Mouse (Mus musculus) lung, postnatal 14 days (tissue): ENCODE measurements around the gene 4930572O03Rik.
"Not testable (repeated sequence)": the region's sequence is repeated elsewhere in the genome, so short reads cannot be mapped to it uniquely, and the experiment has no call there.

Experiments used
- DNase-seq: peaks from one replicate; pipeline ENCODE4 v3.0.0; 2021

The 4930572O03Rik gene

GRCm38 (mm10) chr5:15656959-15657358 is at the start of gene 4930572O03Rik:
4930572O03Rik (minus strand) TSS chr5:15657059.
- DNase-seq, result not testable (repeated sequence)

DNA sequence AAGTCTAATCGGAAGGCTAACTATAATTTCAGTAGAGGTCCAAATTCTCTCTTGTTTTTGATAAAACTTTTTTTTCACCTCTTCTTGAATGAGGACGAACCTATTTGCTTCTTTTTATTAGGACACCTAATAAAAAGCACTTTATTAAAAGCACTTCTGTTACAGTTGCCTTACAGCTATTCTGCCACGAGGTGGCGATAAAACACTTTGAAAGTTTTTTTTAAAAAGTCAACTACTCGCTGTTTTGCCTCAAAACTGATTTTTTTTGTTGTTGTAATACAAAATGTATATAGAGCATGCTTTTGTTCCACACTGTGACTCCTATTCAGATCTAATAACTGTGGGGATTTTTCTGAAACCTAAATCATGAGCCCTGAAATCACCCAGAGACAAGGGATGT is 46.0 kb upstream of the 4930572O03Rik start:
- not testable (repeated sequence) for DNase-seq

- DNase-seq, result not testable (repeated sequence)
These were observed 40.9 kb upstream of the 4930572O03Rik start for GRCm38 (mm10) chr5:15697719-15698118.

- not testable (repeated sequence) for DNase-seq
These were observed 35.0 kb upstream of the 4930572O03Rik start for GRCm38 (mm10) chr5:15691849-15692248.

- DNase-seq, result not testable (repeated sequence)
These were observed 34.0 kb upstream of the 4930572O03Rik start for GRCm38 (mm10) chr5:15690822-15691221.

GRCm38 (mm10) chr5:15689659-15690213 is 32.9 kb upstream of the 4930572O03Rik start:
- not testable (repeated sequence) for DNase-seq

DNA sequence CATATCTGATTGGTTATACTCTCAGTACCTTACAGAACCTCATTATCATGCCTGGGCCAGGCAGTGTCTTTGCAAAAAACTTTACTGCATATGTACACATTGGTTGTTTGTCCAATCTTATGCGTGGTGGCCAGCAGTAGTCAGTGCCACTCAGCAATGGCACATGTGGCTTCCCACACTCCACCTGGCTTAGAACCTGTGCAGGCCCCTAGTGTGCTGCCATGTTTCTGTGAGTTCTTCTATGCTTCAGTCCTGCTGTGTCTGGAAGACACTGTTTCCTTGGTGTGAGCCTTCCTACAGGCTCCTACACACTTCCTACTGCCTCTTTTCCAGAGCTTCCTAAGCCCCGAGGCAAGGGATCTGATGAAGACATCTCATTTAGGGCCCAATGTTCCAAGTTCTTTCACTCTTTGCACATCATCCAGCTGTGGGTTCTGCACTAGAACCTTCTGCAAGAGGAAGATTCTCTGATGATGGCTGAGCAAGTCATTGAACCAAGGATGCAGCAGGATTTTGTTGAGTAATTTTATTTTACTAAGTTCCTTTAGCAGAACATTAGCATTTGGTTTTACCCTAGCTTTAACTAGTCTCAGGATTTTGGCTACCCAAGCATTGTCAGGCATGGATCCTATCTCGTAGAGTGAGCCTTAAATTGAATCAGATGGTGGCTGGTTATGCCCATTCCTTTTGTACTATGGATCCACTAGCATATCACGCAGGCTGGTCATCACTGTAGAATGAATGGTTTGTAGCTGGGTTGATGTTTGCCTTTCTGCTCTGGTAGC is 32.2 kb upstream of the 4930572O03Rik start:
- DNase-seq, result not testable (repeated sequence)

DNA sequence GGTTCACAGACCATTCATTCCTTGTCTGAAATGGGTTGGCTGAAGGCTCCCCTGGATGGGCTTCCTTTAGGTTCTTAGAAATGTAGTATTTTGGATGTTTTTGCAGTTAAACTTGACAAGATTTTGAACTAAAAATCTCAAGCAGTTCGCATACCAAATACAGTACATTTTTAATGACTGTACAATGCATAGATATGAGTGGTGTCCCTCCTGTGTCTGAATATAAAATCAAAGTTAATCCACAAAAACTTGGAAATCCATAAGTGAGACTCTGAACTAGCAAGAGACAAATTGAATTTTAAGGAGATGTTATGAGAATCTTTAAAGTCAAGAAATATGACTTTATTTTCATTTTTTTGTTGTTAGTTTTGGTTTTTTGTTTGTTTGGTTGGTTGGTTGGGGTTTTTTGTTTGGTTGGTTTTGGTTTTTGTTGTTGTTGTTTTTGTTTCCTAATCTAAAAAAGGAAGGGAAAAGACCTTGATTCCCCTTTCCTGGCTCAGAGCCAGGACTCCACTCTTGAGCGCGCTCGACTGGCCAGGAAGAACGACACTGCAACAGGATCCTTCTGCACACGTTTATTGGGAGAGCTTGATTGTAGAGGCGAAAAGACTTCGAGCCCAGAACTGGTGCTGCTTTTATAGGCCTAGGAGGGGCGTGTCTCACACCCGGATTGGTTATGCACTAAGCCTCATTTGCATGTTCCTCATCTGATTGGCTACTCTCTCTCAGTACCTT is 24.6 kb upstream of the 4930572O03Rik start:
- DNase-seq, result not testable (repeated sequence)

GRCm38 (mm10) chr5:15679980-15680949 is 23.4 kb upstream of the 4930572O03Rik start:
- not testable (repeated sequence) for DNase-seq

DNA sequence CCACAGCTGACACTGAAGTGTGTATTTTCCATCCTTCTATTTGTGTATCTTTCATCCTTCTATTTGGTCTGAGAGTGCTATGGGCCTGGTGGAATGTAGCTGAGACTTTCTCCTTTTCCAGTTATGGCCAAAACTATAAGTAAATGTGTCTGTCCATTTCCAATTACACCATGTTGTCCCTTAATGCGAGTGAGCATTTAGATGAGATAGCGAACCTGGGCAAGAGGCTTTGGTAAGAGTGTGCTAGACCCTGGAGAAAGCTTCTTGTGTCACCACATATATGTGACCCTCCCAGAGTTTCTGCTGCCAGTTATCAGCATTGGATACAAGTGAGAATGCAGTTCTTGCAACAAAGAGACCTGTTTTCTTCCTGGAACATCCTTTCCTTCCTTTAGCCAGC is 22.0 kb upstream of the 4930572O03Rik start:
- DNase-seq, result not testable (repeated sequence)

- not testable (repeated sequence) for DNase-seq
These were observed 20.9 kb upstream of the 4930572O03Rik start for GRCm38 (mm10) chr5:15677750-15678149.

DNA sequence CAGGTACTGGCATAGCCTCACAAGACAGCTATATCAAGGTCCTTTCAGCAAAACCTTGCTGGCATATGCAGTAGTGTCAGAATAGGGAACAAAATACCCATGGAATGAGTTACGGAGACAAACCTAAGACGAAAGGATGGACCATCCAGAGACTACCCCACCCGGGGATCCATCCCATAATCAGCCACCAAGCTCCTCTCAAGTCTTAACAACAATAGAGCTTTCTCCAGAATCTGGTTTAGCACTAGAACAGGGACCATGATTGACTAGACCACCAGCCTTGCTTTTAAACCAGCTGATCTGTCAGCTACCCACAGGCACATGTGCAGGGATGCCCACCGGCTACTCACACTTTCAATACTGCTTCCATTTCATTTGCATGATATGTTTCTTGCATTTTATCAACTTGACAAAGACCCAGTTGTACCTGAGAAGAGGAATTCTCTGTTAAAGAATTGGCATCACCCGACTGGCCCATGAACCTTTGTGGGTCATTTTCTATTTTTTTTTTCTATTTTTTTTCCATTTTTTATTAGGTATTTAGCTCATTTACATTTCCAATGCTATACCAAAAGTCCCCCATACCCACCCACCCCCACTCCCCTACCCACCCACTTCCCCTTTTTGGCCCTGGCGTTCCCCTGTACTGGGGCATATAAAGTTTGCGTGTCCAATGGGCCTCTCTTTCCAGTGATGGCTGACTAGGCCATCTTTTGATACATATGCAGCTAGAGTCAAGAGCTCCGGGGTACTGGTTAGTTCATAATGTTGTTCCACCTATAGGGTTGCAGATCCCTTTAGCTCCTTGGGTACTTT is 17.8 kb upstream of the 4930572O03Rik start:
- not testable (repeated sequence) for DNase-seq

- not testable (repeated sequence) for DNase-seq
These were observed 17.1 kb upstream of the 4930572O03Rik start for GRCm38 (mm10) chr5:15673989-15674388.

GRCm38 (mm10) chr5:15670789-15671188 is 13.9 kb upstream of the 4930572O03Rik start:
- not testable (repeated sequence) for DNase-seq

DNA sequence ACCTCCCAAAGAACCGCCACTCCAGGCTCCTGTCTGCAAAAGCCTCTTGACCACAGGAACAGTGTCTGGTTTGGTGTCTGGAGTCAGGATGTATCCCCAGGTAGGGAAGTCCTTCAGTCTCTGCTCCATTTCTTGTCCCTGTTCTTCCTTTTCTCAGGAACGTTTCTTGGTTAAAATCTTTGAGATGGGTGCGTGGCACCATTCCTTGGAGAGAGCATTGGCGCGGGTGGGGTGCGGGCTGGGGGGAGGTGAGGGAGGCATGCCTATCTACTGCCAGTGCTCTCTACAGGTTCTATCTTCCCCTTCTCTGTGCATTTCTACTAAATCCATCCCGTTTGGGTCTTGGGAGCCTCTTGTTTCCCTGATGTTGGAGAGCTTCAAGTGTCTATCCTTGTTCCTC is 7.0 kb upstream of the 4930572O03Rik start:
- DNase-seq, result not testable (repeated sequence)

DNA sequence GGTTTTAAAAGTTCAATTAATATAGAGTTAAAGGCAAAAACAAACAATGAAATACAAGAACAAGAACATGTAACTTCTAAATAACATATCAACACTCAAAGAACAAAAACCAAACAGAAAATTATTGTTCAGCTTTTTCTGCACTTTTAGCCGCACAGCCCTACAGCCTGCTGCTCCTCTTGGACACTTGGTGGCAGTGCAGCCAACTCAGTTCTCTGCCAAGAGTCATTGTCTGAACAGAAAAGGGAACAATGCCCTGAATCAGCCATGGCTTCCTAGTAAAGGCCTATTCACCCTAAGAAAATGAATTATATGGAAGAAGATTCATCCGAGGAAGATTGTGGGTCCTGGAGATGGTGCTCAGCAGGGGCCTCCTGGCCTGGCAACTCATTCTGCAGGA is 4.5 kb downstream of the 4930572O03Rik start:
- DNase-seq, result not testable (repeated sequence)

DNA sequence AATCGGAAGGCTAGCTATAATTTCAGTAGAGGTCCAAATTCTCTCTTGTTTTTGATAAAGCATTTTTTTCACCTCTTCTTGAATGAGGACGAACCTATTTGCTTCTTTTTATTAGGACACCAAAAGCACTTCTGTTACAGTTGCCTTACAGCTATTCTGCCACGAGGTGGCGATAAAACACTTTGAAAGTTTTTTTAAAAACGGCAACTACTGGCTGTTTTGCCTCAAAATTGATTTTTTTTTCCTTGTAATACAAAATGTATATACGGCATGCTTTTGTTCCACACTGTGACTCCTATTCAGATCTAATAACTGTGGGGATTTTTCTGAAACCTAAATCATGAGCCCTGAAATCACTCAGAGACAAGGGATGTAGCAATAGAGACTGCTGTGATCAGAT is 11.2 kb downstream of the 4930572O03Rik start:
- not testable (repeated sequence) for DNase-seq

DNA sequence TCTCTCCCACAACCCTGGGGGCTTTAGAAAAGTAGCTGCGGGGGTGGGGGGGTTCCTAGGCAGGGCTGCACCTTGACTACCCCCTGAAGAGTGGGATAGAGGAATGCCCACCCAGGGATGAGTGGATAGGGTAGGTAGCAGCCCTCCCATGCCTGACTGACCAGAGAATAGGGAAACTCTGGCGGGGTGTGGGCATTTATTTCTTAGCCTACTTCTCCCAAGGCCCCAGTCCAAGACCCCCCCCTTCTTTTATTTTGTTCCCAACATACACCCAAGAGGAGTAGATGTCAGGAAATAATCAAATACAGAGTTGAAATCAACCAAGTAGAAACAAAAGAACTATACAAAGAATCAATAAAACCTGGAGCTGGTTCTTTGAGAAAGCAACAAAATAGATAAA is 19.2 kb downstream of the 4930572O03Rik start:
- not testable (repeated sequence) for DNase-seq

- not testable (repeated sequence) for DNase-seq
These were observed 26.8 kb downstream of the 4930572O03Rik start for GRCm38 (mm10) chr5:15630068-15630467.

DNA sequence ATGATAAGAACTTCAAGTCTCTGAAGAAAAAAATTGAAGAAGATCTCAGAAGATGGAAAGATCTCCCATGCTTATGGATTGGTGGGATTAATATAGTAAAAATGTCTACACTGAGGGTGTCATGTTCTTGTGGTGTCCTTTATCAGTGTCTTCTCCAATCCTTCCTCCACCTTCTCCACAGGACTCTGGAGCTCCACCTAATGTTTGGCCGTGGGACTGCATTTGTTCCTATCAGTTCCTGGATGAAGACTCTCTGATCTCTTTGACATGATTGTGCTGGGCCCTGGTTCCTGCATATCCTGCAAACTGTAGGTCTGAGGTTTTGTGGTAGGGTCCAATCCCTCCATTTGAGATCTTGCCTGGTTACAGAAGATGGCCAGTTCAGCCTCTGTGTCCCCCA is 28.7 kb downstream of the 4930572O03Rik start:
- DNase-seq, result peak; percentile 5

GRCm38 (mm10) chr5:15618764-15619163 is 38.1 kb downstream of the 4930572O03Rik start, which contains the start of gene Speer4d:
Speer4d (plus strand) TSS chr5:15619064.
- DNase-seq, result not testable (repeated sequence)
